In the genomic region with DNA sequence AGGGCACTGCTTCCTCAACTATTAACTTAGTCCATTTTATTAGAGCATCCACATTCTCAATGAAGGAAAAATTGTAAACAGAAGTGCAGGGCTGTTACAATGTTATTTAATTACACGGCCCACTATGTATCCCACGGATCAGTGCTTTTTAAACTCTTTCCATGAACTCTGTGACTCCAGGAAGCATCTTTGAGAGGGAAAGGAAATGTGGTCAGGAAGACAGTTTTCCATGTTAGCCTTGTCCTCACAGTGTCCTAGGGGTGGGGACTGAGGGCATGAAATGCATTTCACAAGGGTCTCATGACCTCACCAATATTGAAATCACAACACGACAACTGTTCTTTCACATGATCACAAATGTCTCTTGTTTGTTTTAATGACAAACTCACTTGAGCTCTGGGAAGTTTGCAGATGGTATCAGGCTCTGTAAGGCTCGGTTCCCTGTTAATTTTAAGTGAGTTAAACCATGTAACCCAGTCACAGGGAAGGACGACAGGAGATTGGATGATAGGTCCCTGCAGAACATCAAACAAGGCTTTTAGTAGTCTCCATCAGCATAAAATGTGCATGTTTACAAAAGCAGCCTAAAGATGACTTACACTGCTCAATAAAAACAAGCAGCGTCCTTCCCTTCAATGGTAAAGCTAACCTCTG, we compare ENCODE assay signal across 26 mouse cellular contexts.
DNase-seq lines count a peak whose midpoint lies in the region; ATAC-seq lines count a peak whose summit lies in the region.
"Had no signal": no experiment of that assay in that cellular context is flagged by ENCODE, and none has a peak within 500 bp of the region (broad histone marks: within the 10 kb centered on the region; RNA-seq: fewer than 3 reads in every experiment).

No protein-coding gene starts in this region.

- WGBS in kidney, embryonic 15.5 days, result 19% methylated on average over 6 of the region's 6 CpGs
- WGBS in liver, embryonic 11.5 days, result 56% methylated on average over 6 of the region's 6 CpGs

- peak overlapping the region; percentile 48 for H3K27ac ChIP-seq in kidney, embryonic 15.5 days
- no peak overlapping the region for H3K27ac ChIP-seq in liver, embryonic 11.5 days (ENCODE audit: low read depth, low read length)
- H3K27ac ChIP-seq: forebrain, embryonic 10.5 days; forebrain, embryonic 13.5 days; gastrocnemius, adult 2 months; hindbrain, embryonic 10.5 days; hindbrain, embryonic 13.5 days had no signal

- peak; percentile 58; the same call in 1 of the 2 replicates for ATAC-seq in kidney, embryonic 15.5 days (replicated peaks; ENCODE audit: low FRiP score)
- ATAC-seq in liver, embryonic 11.5 days (replicated peaks; ENCODE audit: low FRiP score), result no peak
- ATAC-seq in frontal cortex, adult (ENCODE audit: low TSS enrichment), result no peak
- ATAC-seq: forebrain, embryonic 13.5 days; forebrain, embryonic 16.5 days; hindbrain, embryonic 16.5 days; Patski had no signal

- no peaks in the 10 kb centered on the region for H3K36me3 ChIP-seq in kidney, embryonic 15.5 days
- H3K36me3 ChIP-seq in liver, embryonic 11.5 days (ENCODE audit: control insufficient read depth, insufficient read depth, low read length), result no peaks in the 10 kb centered on the region; the same call in 1 of the 2 replicates
- H3K36me3 ChIP-seq: forebrain, embryonic 10.5 days; hindbrain, embryonic 10.5 days had no signal

- H3K4me3 ChIP-seq in kidney, embryonic 15.5 days (replicated peaks), result no peak overlapping the region
- H3K4me3 ChIP-seq in liver, embryonic 11.5 days (ENCODE audit: low read depth, low read length), result no peak overlapping the region
- H3K4me3 ChIP-seq: forebrain, embryonic 10.5 days; forebrain, embryonic 13.5 days; gastrocnemius, adult 2 months; hindbrain, embryonic 10.5 days; hindbrain, embryonic 13.5 days had no signal

- H3K9ac ChIP-seq in kidney, embryonic 15.5 days, result no peak overlapping the region
- no peak overlapping the region for H3K9ac ChIP-seq in liver, embryonic 11.5 days (ENCODE audit: low read depth, low read length)
- H3K9ac ChIP-seq: forebrain, embryonic 13.5 days; hindbrain, embryonic 13.5 days had no signal

- H3K4me1 ChIP-seq in kidney, embryonic 15.5 days, result peaks cover 11% of the 10 kb centered on the region
- no peaks in the 10 kb centered on the region for H3K4me1 ChIP-seq in liver, embryonic 11.5 days (replicated peaks; ENCODE audit: control insufficient read depth, insufficient read depth, low read length)
- H3K4me1 ChIP-seq: forebrain, embryonic 10.5 days; forebrain, embryonic 13.5 days; hindbrain, embryonic 10.5 days; hindbrain, embryonic 13.5 days had no signal

- H3K9me3 ChIP-seq in kidney, embryonic 15.5 days (replicated peaks), result no peaks in the 10 kb centered on the region
- no peaks in the 10 kb centered on the region for H3K9me3 ChIP-seq in liver, embryonic 11.5 days (ENCODE audit: control insufficient read depth, low read length)
- H3K9me3 ChIP-seq: forebrain, embryonic 10.5 days; forebrain, embryonic 13.5 days; hindbrain, embryonic 10.5 days; hindbrain, embryonic 13.5 days had no signal

- intact Hi-C loops in heart, postnatal 25 days (cut with DNase I), result no loop called here

- H3K27me3 ChIP-seq in kidney, embryonic 15.5 days, result no peaks in the 10 kb centered on the region
- no peaks in the 10 kb centered on the region for H3K27me3 ChIP-seq in liver, embryonic 11.5 days (replicated peaks; ENCODE audit: control insufficient read depth, insufficient read depth, low read length)
- H3K27me3 ChIP-seq: hindbrain, embryonic 13.5 days had no signal

- no peak overlapping the region for H3K4me2 ChIP-seq in kidney, embryonic 15.5 days
- H3K4me2 ChIP-seq in liver, embryonic 11.5 days, result no peak overlapping the region
- H3K4me2 ChIP-seq: forebrain, embryonic 13.5 days; hindbrain, embryonic 13.5 days had no signal

- DNase-seq in heart, adult 11 months, result peak; percentile 67
- DNase-seq in heart, postnatal 25 days (ENCODE audit: low spot score), result no peak
- no peak for DNase-seq in kidney, postnatal 10 days
- peak; percentile 21 for DNase-seq in liver, embryonic 11.5 days (ENCODE audit: low spot score)
- no peak for DNase-seq in liver
- DNase-seq in MN1 (ENCODE audit: low spot score), result peak; percentile 54
- DNase-seq: adrenal gland, adult 2 months; adrenal gland, postnatal 14 days; cerebellum, adult 11-12 months; cerebellum, adult 8-10 months; cerebellum, postnatal 10 days; cerebellum, postnatal 36 days; embryo, embryonic 11 days; gastrocnemius, adult 2 months; gastrocnemius, postnatal 14 days; heart, adult 18-20 months; heart, postnatal 36 days had no signal

Comparison
In these comparisons a context has a peak if more than half of its experiments do, and no peak if none do; other contexts are left out.
1. DNase-seq: peak in heart, adult 11 months (single experiment), liver, embryonic 11.5 days (single experiment) and MN1 (single experiment); none in heart, postnatal 25 days (single experiment), kidney, postnatal 10 days (single experiment) and liver (single experiment).